Mouse (Mus musculus): Measurements from ENCODE around the gene Gm9508. TPM values are rescaled to one million over a fixed set of nuclear protein-coding genes. Genes with fewer than 3 reads are reported as not detected.

Gene Gm9508
- polyA plus RNA-seq, 1 experiment from 2014 or later, result not detected

DNA sequence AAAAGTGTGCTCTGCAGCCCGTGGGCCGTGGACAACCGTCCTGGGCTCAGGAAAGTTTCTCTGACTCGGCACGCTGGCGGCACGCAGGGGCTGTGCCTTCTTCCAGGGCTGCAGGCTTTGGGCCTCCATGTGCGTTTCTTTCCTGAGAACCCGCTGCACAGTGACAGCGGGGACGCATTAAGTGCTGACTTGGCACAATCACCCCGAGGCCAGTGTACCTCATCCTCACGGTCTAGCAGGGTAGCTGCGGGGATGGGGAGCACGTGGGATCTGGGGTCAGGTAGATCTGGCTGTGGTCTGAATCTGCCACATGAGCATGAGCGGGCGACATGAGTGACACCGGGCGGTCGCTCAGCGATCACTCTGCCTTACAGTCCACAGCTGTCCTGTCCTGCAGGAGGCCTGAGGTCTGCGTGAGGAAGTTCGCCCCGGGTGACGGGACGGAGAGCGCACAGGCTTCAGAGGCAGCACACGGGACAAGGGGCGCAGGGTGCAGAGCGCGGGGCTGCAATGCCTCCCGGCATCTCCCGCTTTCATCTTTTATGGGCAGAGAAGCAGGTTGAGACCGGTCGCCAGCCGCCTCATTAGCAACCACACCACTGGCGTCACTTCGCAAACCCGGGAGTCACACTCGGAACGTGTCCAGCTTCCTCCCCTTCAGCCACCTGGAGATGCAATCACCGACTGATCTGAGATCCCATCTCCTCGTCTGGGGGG lies 32.9 kb downstream of the Gm9508 start:
- DNase-seq (no peak), ATAC-seq (no peak)
- Histone ChIP-seq H3K9me3 (ENCODE audit: low read length) (no peaks in the 10 kb centered on the region), H3K36me3 (replicated peaks; ENCODE audit: insufficient read depth, low read length) (no peaks in the 10 kb centered on the region), H3K27me3 (ENCODE audit: insufficient read depth, low read length) (no peaks in the 10 kb centered on the region), H3K4me2 (ENCODE audit: low read depth, low read length) (no peak overlapping the region), H3K27ac (ENCODE audit: low read depth) (no peak overlapping the region), H3K9ac (replicated peaks) (no peak overlapping the region), H3K4me3 (ENCODE audit: low read depth, low read length) (no peak overlapping the region), H3K4me1 (ENCODE audit: insufficient read depth) (no peaks in the 10 kb centered on the region)
- TF ChIP-seq EP300 (IDR thresholded peaks at IDR 0.05; ENCODE audit: low read depth) (no peak), CTCF (IDR thresholded peaks at IDR 0.05; ENCODE audit: low read depth) (no peak)
- WGBS (ENCODE audit: insufficient replicate concordance), result 41% methylated on average over 43 of the region's 43 CpGs

DNA sequence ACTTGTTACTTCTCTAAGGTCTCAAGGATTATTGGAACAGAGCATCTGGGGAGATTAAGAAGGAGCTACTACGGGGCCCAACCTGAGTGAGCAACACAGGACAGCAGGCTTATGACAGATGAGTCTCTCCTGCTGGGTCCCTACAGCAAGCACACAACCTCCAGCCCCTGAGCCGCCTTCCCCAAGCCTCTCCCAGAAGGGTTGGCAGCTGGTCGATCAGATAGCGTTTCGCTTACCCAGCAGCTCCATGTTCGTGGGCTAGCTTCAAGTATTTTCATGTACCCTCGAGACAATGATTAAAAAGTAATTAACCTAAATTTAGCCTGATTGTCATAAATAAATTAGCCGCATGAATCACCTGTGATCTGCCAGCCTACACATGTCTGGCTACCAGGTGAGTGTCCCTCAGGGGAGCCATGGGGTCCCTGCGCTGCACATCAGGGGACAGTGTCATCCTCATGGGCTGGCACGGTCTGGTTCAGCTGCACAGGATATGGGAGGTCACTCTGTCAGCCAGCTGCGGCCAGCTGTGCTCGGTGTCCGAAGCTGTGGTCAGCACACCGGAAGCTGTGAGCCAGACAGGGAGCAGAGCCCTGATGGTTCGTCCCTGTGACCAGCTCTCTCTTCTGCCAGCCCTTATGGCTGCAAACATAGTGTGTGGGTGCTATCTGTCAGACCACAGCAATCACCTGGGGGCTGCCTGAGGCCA lies 38.6 kb downstream of the Gm9508 start:
- Histone ChIP-seq H3K36me3 (replicated peaks; ENCODE audit: insufficient read depth, low read length) (no peaks in the 10 kb centered on the region), H3K4me1 (ENCODE audit: insufficient read depth) (no peaks in the 10 kb centered on the region), H3K4me3 (ENCODE audit: low read depth, low read length) (no peak overlapping the region), H3K4me2 (ENCODE audit: low read depth, low read length) (no peak overlapping the region), H3K9me3 (ENCODE audit: low read length) (no peaks in the 10 kb centered on the region), H3K9ac (replicated peaks) (no peak overlapping the region), H3K27ac (ENCODE audit: low read depth) (no peak overlapping the region), H3K27me3 (ENCODE audit: insufficient read depth, low read length) (no peaks in the 10 kb centered on the region)
- no peak for TF ChIP-seq CTCF (IDR thresholded peaks at IDR 0.05; ENCODE audit: low read depth)
- no peak for TF ChIP-seq EP300 (IDR thresholded peaks at IDR 0.05; ENCODE audit: low read depth)
- WGBS (ENCODE audit: insufficient replicate concordance), result 61% methylated on average over 15 of the region's 15 CpGs
- no peak for ATAC-seq
- DNase-seq, result no peak

DNA sequence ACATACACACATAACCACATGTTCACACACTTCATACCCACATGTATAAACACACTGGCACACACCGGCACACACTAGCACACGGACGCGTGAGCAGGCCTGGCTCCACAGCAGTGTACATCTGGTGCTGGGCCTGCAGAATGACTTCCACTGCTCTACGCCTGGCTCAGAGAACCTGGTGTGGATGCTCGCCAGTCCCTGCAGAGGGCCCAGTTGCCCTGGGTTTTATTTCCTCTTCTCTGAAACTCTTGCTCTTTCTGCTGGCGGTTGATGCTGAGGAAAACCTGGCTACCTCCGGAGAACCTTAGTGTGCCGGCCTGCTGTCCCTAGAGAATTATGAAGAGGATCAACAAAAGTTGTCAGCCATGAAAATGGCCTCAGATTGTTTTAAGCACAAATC lies 45.0 kb downstream of the Gm9508 start:
- H3K9me3 ChIP-seq (ENCODE audit: low read length), result no peaks in the 10 kb centered on the region
- H3K27ac ChIP-seq (ENCODE audit: low read depth), result no peak overlapping the region
- H3K4me2 ChIP-seq (ENCODE audit: low read depth, low read length), result no peak overlapping the region
- no peaks in the 10 kb centered on the region for H3K36me3 ChIP-seq (replicated peaks; ENCODE audit: insufficient read depth, low read length)
- WGBS (ENCODE audit: insufficient replicate concordance), result 83% methylated on average over 9 of the region's 9 CpGs
- no peak for DNase-seq
- H3K27me3 ChIP-seq (ENCODE audit: insufficient read depth, low read length), result no peaks in the 10 kb centered on the region
- TF ChIP-seq CTCF (IDR thresholded peaks at IDR 0.05; ENCODE audit: low read depth), result no peak
- TF ChIP-seq EP300 (IDR thresholded peaks at IDR 0.05; ENCODE audit: low read depth), result no peak
- no peaks in the 10 kb centered on the region for H3K4me1 ChIP-seq (ENCODE audit: insufficient read depth)
- no peak overlapping the region for H3K9ac ChIP-seq (replicated peaks)
- no peak overlapping the region for H3K4me3 ChIP-seq (ENCODE audit: low read depth, low read length)
- ATAC-seq, result no peak

DNA sequence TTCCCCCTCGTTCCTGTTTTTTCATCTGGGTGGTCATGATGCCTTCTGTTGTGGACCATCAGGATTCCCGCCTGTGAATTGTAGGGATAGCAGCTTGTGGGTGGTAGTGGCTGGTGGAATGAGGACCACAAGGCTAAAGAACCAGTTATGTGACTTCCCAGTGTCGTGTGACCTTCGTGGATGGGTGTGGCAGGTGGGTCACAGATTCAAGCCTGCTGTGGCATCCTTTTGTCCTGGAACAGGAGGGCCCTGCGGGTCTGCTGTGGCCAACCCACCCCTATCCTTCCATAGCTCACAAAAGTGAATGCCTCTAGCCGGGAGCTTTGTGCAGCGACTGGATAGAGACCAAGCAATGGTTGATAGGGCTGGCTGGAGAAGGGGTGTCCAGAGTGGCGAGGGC lies 49.1 kb downstream of the Gm9508 start:
- no peak overlapping the region for H3K4me2 ChIP-seq (ENCODE audit: low read depth, low read length)
- 77% methylated on average over 8 of the region's 8 CpGs for WGBS (ENCODE audit: insufficient replicate concordance)
- peaks cover 31% of the 10 kb centered on the region for H3K36me3 ChIP-seq (replicated peaks; ENCODE audit: insufficient read depth, low read length)
- H3K4me1 ChIP-seq (ENCODE audit: insufficient read depth), result no peaks in the 10 kb centered on the region
- TF ChIP-seq EP300 (IDR thresholded peaks at IDR 0.05; ENCODE audit: low read depth) (no peak), CTCF (IDR thresholded peaks at IDR 0.05; ENCODE audit: low read depth) (no peak)
- no peak overlapping the region for H3K27ac ChIP-seq (ENCODE audit: low read depth)
- no peak for DNase-seq
- no peak for ATAC-seq
- H3K9me3 ChIP-seq (ENCODE audit: low read length), result no peaks in the 10 kb centered on the region
- H3K27me3 ChIP-seq (ENCODE audit: insufficient read depth, low read length), result no peaks in the 10 kb centered on the region
- H3K4me3 ChIP-seq (ENCODE audit: low read depth, low read length), result no peak overlapping the region
- H3K9ac ChIP-seq (replicated peaks), result no peak overlapping the region

DNA sequence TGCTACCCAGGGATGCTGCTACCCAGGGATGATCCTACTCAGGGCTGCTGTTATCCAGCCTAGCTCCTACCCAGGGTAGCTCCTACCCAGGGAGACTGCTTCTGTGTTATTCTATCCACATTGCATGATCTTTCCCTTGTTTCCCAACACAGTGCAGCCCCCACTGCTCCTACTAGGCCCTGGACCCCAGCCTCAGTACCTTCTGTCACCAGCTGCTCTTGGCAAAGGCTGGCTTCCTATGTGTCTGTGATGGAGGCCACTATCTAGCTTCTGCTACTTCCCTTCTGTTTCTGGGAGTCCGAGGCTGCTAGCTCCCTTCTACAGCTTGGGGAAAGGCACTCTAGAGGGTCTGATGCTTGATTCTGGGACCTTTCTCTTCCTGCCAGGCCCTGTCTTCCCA lies 49.6 kb downstream of the Gm9508 start:
- no peak for TF ChIP-seq CTCF (IDR thresholded peaks at IDR 0.05; ENCODE audit: low read depth)
- TF ChIP-seq EP300 (IDR thresholded peaks at IDR 0.05; ENCODE audit: low read depth), result no peak
- Histone ChIP-seq H3K27ac (ENCODE audit: low read depth) (no peak overlapping the region), H3K27me3 (ENCODE audit: insufficient read depth, low read length) (no peaks in the 10 kb centered on the region), H3K4me1 (ENCODE audit: insufficient read depth) (no peaks in the 10 kb centered on the region), H3K4me3 (ENCODE audit: low read depth, low read length) (no peak overlapping the region), H3K9me3 (ENCODE audit: low read length) (no peaks in the 10 kb centered on the region), H3K36me3 (replicated peaks; ENCODE audit: insufficient read depth, low read length) (peaks cover 34% of the 10 kb centered on the region), H3K9ac (replicated peaks) (no peak overlapping the region), H3K4me2 (ENCODE audit: low read depth, low read length) (no peak overlapping the region)
- DNase-seq (no peak), ATAC-seq (no peak)
- 58% methylated on average over 1 of the region's 1 CpGs for WGBS (ENCODE audit: insufficient replicate concordance)

Other genes with a start within 250 kb of the Gm9508 start
- 14.8 and 15.5 TPM in 2 replicates for gene Fam207a, start 181.4 kb downstream of the Gm9508 start, polyA plus RNA-seq (2015; fragmentation: Nextera tagmentation; extraction: Ambion mirVana)
- gene Itgb2, start 167.0 kb downstream of the Gm9508 start, polyA plus RNA-seq (2015; fragmentation: Nextera tagmentation; extraction: Ambion mirVana), result 18.7 and 23.1 TPM in 2 replicates
- 126 and 129 TPM in 2 replicates for gene Pttg1ip, start 115.5 kb downstream of the Gm9508 start, polyA plus RNA-seq (2015; fragmentation: Nextera tagmentation; extraction: Ambion mirVana)
- gene Sumo3, start 91.1 kb downstream of the Gm9508 start, polyA plus RNA-seq (2015; fragmentation: Nextera tagmentation; extraction: Ambion mirVana), result 105 and 111 TPM in 2 replicates
- gene Gm49325, start 91.0 kb downstream of the Gm9508 start, polyA plus RNA-seq (2015; fragmentation: Nextera tagmentation; extraction: Ambion mirVana), result 8.4 and 13.3 TPM in 2 replicates
- gene Ube2g2, start 75.0 kb downstream of the Gm9508 start, polyA plus RNA-seq (2015; fragmentation: Nextera tagmentation; extraction: Ambion mirVana), result 37.4 and 40.4 TPM in 2 replicates
- 0.06 TPM in 1 of 2 replicates, not detected in the other for gene Tspear, start 10.7 kb downstream of the Gm9508 start, polyA plus RNA-seq (2015; fragmentation: Nextera tagmentation; extraction: Ambion mirVana)
- not detected in 2 replicates for gene Gm19402, start 6.5 kb downstream of the Gm9508 start, polyA plus RNA-seq (2015; fragmentation: Nextera tagmentation; extraction: Ambion mirVana)
- not detected in 2 replicates for gene Gm10272, start 9.4 kb upstream of the Gm9508 start, polyA plus RNA-seq (2015; fragmentation: Nextera tagmentation; extraction: Ambion mirVana)
- gene Gm10024, start 14.2 kb upstream of the Gm9508 start, polyA plus RNA-seq (2015; fragmentation: Nextera tagmentation; extraction: Ambion mirVana), result not detected in 2 replicates
- not detected in 2 replicates for gene Gm10142, start 18.6 kb upstream of the Gm9508 start, polyA plus RNA-seq (2015; fragmentation: Nextera tagmentation; extraction: Ambion mirVana)
- gene Krtap12-1, start 23.4 kb upstream of the Gm9508 start, polyA plus RNA-seq (2015; fragmentation: Nextera tagmentation; extraction: Ambion mirVana), result not detected in 2 replicates
- not detected in 2 replicates for gene Gm10100, start 29.3 kb upstream of the Gm9508 start, polyA plus RNA-seq (2015; fragmentation: Nextera tagmentation; extraction: Ambion mirVana)
- not detected in 2 replicates for gene Gm18596, start 45.4 kb upstream of the Gm9508 start, polyA plus RNA-seq (2015; fragmentation: Nextera tagmentation; extraction: Ambion mirVana)
- gene Gm9736, start 54.1 kb upstream of the Gm9508 start, polyA plus RNA-seq (2015; fragmentation: Nextera tagmentation; extraction: Ambion mirVana), result not detected in 2 replicates
- gene Gm3233, start 62.4 kb upstream of the Gm9508 start, polyA plus RNA-seq (2015; fragmentation: Nextera tagmentation; extraction: Ambion mirVana), result not detected in 2 replicates
- not detected in 2 replicates for gene Gm3238, start 74.1 kb upstream of the Gm9508 start, polyA plus RNA-seq (2015; fragmentation: Nextera tagmentation; extraction: Ambion mirVana)
- not detected in 2 replicates for gene Gm7138, start 79.7 kb upstream of the Gm9508 start, polyA plus RNA-seq (2015; fragmentation: Nextera tagmentation; extraction: Ambion mirVana)
- gene Gm3250, start 85.3 kb upstream of the Gm9508 start, polyA plus RNA-seq (2015; fragmentation: Nextera tagmentation; extraction: Ambion mirVana), result not detected in 2 replicates
- gene Gm7137, start 91.0 kb upstream of the Gm9508 start, polyA plus RNA-seq (2015; fragmentation: Nextera tagmentation; extraction: Ambion mirVana), result not detected in 2 replicates
- not detected in 2 replicates for gene Gm9639, start 97.8 kb upstream of the Gm9508 start, polyA plus RNA-seq (2015; fragmentation: Nextera tagmentation; extraction: Ambion mirVana)
- gene Gm19668, start 101.9 kb upstream of the Gm9508 start, polyA plus RNA-seq (2015; fragmentation: Nextera tagmentation; extraction: Ambion mirVana), result not detected in 2 replicates
- not detected in 2 replicates for gene Gm9507, start 114.6 kb upstream of the Gm9508 start, polyA plus RNA-seq (2015; fragmentation: Nextera tagmentation; extraction: Ambion mirVana)
- gene Gm2696, start 117.4 kb upstream of the Gm9508 start, polyA plus RNA-seq (2015; fragmentation: Nextera tagmentation; extraction: Ambion mirVana), result not detected in 2 replicates
- not detected in 2 replicates for gene Krtap10-4, start 129.9 kb upstream of the Gm9508 start, polyA plus RNA-seq (2015; fragmentation: Nextera tagmentation; extraction: Ambion mirVana)
- gene Krtap10-10, start 138.7 kb upstream of the Gm9508 start, polyA plus RNA-seq (2015; fragmentation: Nextera tagmentation; extraction: Ambion mirVana), result not detected in 2 replicates
- gene Gm36176, start 149.6 kb upstream of the Gm9508 start, polyA plus RNA-seq (2015; fragmentation: Nextera tagmentation; extraction: Ambion mirVana), result not detected in 2 replicates
- not detected in 2 replicates for gene Gm10318, start 155.6 kb upstream of the Gm9508 start, polyA plus RNA-seq (2015; fragmentation: Nextera tagmentation; extraction: Ambion mirVana)
- not detected in 2 replicates for gene Gm3285, start 164.7 kb upstream of the Gm9508 start, polyA plus RNA-seq (2015; fragmentation: Nextera tagmentation; extraction: Ambion mirVana)
- 24.4 and 26.6 TPM in 2 replicates for gene Lrrc3, start 205.3 kb upstream of the Gm9508 start, polyA plus RNA-seq (2015; fragmentation: Nextera tagmentation; extraction: Ambion mirVana)

All from liver, postnatal 0 days (tissue).